Comparison of ENCODE assay signal across 11 mouse cellular contexts in the genomic region with DNA sequence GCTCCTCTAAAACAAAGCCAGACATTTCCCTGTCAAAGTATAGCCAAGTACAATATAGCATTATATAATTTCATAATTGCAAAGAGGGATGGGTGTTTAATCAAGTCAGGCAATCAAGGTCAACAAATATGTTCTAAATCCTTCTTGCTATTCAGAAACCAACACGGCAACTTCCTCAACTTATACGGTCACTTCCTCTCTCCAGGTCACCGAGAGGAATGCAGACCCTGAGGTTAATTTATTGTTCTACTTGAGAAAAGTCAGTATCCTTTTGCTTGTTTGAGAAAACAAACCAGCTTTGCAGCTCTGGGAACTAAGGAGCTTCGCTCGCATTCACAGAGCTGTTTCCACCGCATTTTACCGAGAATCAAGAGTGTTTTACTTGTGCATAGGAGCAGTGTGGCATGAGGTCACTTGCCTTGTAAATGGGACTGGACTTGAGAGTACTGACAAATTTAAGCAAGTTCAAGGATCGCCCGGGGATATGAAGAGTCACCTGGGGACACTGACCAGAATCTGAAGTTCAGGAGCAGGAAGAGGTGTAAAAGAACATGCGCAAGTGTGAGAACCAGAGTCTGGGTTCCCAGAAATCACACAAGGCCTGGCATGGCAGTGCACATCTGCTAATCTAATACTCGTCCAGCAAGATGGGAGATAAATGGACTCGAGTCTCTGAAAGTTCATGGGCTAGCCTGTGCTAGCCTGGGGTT. TPM values are rescaled to one million over a fixed set of nuclear protein-coding genes. Genes with fewer than 3 reads are reported as not detected.
"Had no signal": no experiment of that assay in that cellular context is flagged by ENCODE, and none has a peak within 500 bp of the region (broad histone marks: within the 10 kb centered on the region; RNA-seq: fewer than 3 reads in every experiment).

No protein-coding gene starts in this region.

- H3K4me2 ChIP-seq: limb, embryonic 13.5 days; liver, embryonic 13.5 days; midbrain, embryonic 11.5 days; midbrain, embryonic 15.5 days; neural tube, embryonic 12.5 days had no signal

- H3K4me1 ChIP-seq: limb, embryonic 13.5 days; liver, embryonic 13.5 days; midbrain, embryonic 15.5 days; neural tube, embryonic 12.5 days had no signal

- ATAC-seq: intestine, embryonic 16.5 days; midbrain, embryonic 15.5 days had no signal

- H3K36me3 ChIP-seq: limb, embryonic 13.5 days; liver, embryonic 13.5 days; midbrain, embryonic 15.5 days; neural tube, embryonic 12.5 days had no signal

- H3K9ac ChIP-seq: limb, embryonic 13.5 days; liver, embryonic 13.5 days; midbrain, embryonic 15.5 days; neural tube, embryonic 12.5 days had no signal

- H3K27ac ChIP-seq: limb, embryonic 13.5 days; liver, embryonic 13.5 days; midbrain, embryonic 15.5 days; neural tube, embryonic 12.5 days; stomach, postnatal 0 days had no signal

- H3K4me3 ChIP-seq: limb, embryonic 13.5 days; liver, embryonic 13.5 days; midbrain, embryonic 15.5 days; neural tube, embryonic 12.5 days had no signal

- H3K27me3 ChIP-seq: limb, embryonic 13.5 days; liver, embryonic 13.5 days; midbrain, embryonic 15.5 days; neural tube, embryonic 12.5 days had no signal

- DNase-seq: kidney, postnatal 25 days; liver, embryonic 13.5 days; lung, postnatal 14 days; thymus, postnatal 4 days had no signal

- H3K9me3 ChIP-seq: limb, embryonic 13.5 days; liver, embryonic 13.5 days; midbrain, embryonic 15.5 days; neural tube, embryonic 12.5 days had no signal

RNA-seq across cellular contexts. Expression of a gene that starts 1.9 kb away (rescaled TPM):
- total RNA-seq: neutrophil, adult 5-6 weeks had no signal
